Mouse (Mus musculus): ENCODE results near the gene Icam5. TPM values are rescaled to one million over a fixed set of nuclear protein-coding genes. Genes with fewer than 3 reads are reported as not detected.

The Icam5 gene
- polyA plus RNA-seq, 1 experiment from 2014 or later: not detected

GRCm38 (mm10) chr9:21016331-21017176, 15.3 kb upstream of the Icam5 start:
- Histone ChIP-seq H3K4me2 (replicated peaks; ENCODE audit: low read depth, low read length) (peak overlapping the region; percentile 59), H3K9me3 (ENCODE audit: control insufficient read depth, low read depth, low read length) (no peaks in the 10 kb centered on the region), H3K4me1 (ENCODE audit: control insufficient read depth, insufficient read depth, low read length) (peaks cover 14% of the 10 kb centered on the region), H3K4me3 (ENCODE audit: low read depth, low read length) (peak overlapping the region; percentile 40), H3K27ac (ENCODE audit: low read length) (no peak overlapping the region), H3K9ac (replicated peaks; ENCODE audit: low read depth, low read length) (no peak overlapping the region), H3K27me3 (ENCODE audit: control insufficient read depth, insufficient read depth, low read length) (peaks cover 15% of the 10 kb centered on the region; the same call in 1 of the 2 replicates), H3K36me3 (ENCODE audit: control insufficient read depth, insufficient read depth, low read length) (no peaks in the 10 kb centered on the region)
- ATAC-seq (ENCODE audit: insufficient number of reproducible peaks, insufficient read depth, low FRiP score, low read depth): no peak
- 4% methylated on average over 17 of the region's 17 CpGs for WGBS

DNA sequence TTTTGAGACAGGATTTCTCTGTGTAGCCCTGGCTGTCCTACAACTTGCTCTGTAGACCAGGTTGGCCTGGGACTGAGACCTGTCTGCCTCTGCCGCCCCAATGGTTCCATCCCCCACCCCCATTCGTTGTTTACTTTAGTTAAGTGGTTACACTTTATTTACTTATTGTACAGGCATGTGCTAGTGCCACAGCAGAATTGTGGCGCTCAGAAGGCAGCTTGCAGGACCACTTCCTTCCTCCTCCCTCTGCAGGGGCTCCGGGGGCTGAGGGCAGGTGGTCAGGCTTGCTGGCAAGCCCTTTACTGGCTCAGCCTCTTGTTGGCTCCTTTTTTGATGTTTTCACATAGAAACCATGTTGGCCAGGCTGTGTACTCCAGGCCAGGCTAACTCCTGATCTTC, 14.7 kb upstream of the Icam5 start:
- WGBS: 29% methylated on average over 4 of the region's 4 CpGs
- Histone ChIP-seq H3K4me1 (ENCODE audit: control insufficient read depth, insufficient read depth, low read length) (peaks cover 14% of the 10 kb centered on the region), H3K27me3 (ENCODE audit: control insufficient read depth, insufficient read depth, low read length) (peaks cover 15% of the 10 kb centered on the region; the same call in 1 of the 2 replicates), H3K4me3 (ENCODE audit: low read depth, low read length) (no peak overlapping the region; the same call in 1 of the 2 replicates), H3K9me3 (ENCODE audit: control insufficient read depth, low read depth, low read length) (no peaks in the 10 kb centered on the region), H3K9ac (replicated peaks; ENCODE audit: low read depth, low read length) (no peak overlapping the region), H3K4me2 (replicated peaks; ENCODE audit: low read depth, low read length) (peak overlapping the region; percentile 59; the same call in 1 of the 2 replicates), H3K27ac (ENCODE audit: low read length) (no peak overlapping the region), H3K36me3 (ENCODE audit: control insufficient read depth, insufficient read depth, low read length) (no peaks in the 10 kb centered on the region)
- no peak for ATAC-seq (ENCODE audit: insufficient number of reproducible peaks, insufficient read depth, low FRiP score, low read depth)

- WGBS: 66% methylated on average over 2 of the region's 2 CpGs
- H3K9me3 ChIP-seq (ENCODE audit: control insufficient read depth, low read depth, low read length): no peaks in the 10 kb centered on the region
- no peak overlapping the region for H3K27ac ChIP-seq (ENCODE audit: low read length)
- no peaks in the 10 kb centered on the region for H3K36me3 ChIP-seq (ENCODE audit: control insufficient read depth, insufficient read depth, low read length)
- ATAC-seq (ENCODE audit: insufficient number of reproducible peaks, insufficient read depth, low FRiP score, low read depth): no peak
- H3K27me3 ChIP-seq (ENCODE audit: control insufficient read depth, insufficient read depth, low read length): peaks cover 15% of the 10 kb centered on the region; the same call in 1 of the 2 replicates
- no peak overlapping the region for H3K4me2 ChIP-seq (replicated peaks; ENCODE audit: low read depth, low read length)
- H3K9ac ChIP-seq (replicated peaks; ENCODE audit: low read depth, low read length): no peak overlapping the region
- H3K4me3 ChIP-seq (ENCODE audit: low read depth, low read length): no peak overlapping the region
- H3K4me1 ChIP-seq (ENCODE audit: control insufficient read depth, insufficient read depth, low read length): peaks cover 14% of the 10 kb centered on the region
Measured at GRCm38 (mm10) chr9:21018600-21018999, 13.3 kb upstream of the Icam5 start.

DNA sequence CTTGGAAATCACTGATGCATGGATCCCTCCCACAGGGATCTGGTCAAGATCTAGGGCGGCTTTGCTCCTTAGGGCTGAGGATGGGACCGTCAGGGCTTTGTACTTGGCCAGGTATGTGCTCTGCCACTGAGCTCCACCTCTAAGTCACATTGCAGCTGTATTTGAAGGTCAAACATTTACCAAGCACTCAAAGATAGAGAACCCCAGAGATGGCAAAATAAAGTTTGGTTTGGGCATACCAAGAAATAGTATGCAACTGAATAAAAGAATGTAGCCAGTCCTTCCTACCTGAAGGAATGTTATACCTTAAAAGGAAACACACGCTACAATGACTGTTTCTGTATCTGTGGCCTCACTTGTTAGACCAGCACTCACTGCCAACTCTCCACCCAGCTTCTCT, 10.5 kb upstream of the Icam5 start:
- Histone ChIP-seq H3K27ac (ENCODE audit: low read length) (no peak overlapping the region), H3K4me1 (ENCODE audit: control insufficient read depth, insufficient read depth, low read length) (peaks cover 4% of the 10 kb centered on the region; the same call in 1 of the 2 replicates), H3K9ac (replicated peaks; ENCODE audit: low read depth, low read length) (no peak overlapping the region), H3K4me3 (ENCODE audit: low read depth, low read length) (no peak overlapping the region), H3K9me3 (ENCODE audit: control insufficient read depth, low read depth, low read length) (no peaks in the 10 kb centered on the region), H3K36me3 (ENCODE audit: control insufficient read depth, insufficient read depth, low read length) (no peaks in the 10 kb centered on the region), H3K4me2 (replicated peaks; ENCODE audit: low read depth, low read length) (no peak overlapping the region), H3K27me3 (ENCODE audit: control insufficient read depth, insufficient read depth, low read length) (peaks cover 11% of the 10 kb centered on the region; the same call in 1 of the 2 replicates)
- no peak for ATAC-seq (ENCODE audit: insufficient number of reproducible peaks, insufficient read depth, low FRiP score, low read depth)
- WGBS: 77% methylated on average over 3 of the region's 3 CpGs

DNA sequence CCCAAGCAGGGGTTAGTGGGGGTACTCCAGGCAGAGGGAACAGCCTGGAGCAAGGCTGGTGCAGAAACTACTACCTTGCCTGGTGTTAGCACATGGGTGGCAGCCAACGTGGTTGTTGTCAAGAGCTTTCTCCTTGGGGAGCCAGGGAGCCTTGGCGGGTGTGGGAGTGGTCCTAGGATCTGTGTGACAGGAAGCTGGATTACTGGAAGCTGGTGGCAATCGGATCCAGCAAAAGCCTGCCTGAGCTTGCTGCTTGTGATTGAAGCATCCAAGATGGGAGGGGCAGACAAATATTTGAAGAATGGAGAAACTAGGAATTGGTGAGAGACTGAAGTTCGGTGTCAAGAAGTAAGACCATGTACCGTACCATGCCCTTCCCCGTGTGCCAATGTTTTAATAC, 9.6 kb upstream of the Icam5 start:
- no peak overlapping the region for H3K27ac ChIP-seq (ENCODE audit: low read length)
- ATAC-seq (ENCODE audit: insufficient number of reproducible peaks, insufficient read depth, low FRiP score, low read depth): no peak
- H3K36me3 ChIP-seq (ENCODE audit: control insufficient read depth, insufficient read depth, low read length): no peaks in the 10 kb centered on the region
- WGBS: 51% methylated on average over 6 of the region's 6 CpGs
- H3K4me1 ChIP-seq (ENCODE audit: control insufficient read depth, insufficient read depth, low read length): no peaks in the 10 kb centered on the region
- H3K9ac ChIP-seq (replicated peaks; ENCODE audit: low read depth, low read length): no peak overlapping the region
- no peak overlapping the region for H3K4me3 ChIP-seq (ENCODE audit: low read depth, low read length)
- H3K27me3 ChIP-seq (ENCODE audit: control insufficient read depth, insufficient read depth, low read length): peaks cover 3% of the 10 kb centered on the region; the same call in 1 of the 2 replicates
- no peaks in the 10 kb centered on the region for H3K9me3 ChIP-seq (ENCODE audit: control insufficient read depth, low read depth, low read length)
- no peak overlapping the region for H3K4me2 ChIP-seq (replicated peaks; ENCODE audit: low read depth, low read length)

GRCm38 (mm10) chr9:21022726-21023125, 9.1 kb upstream of the Icam5 start:
- Histone ChIP-seq H3K9ac (replicated peaks; ENCODE audit: low read depth, low read length) (no peak overlapping the region), H3K27ac (ENCODE audit: low read length) (no peak overlapping the region), H3K4me2 (replicated peaks; ENCODE audit: low read depth, low read length) (no peak overlapping the region), H3K4me3 (ENCODE audit: low read depth, low read length) (no peak overlapping the region), H3K4me1 (ENCODE audit: control insufficient read depth, insufficient read depth, low read length) (no peaks in the 10 kb centered on the region), H3K36me3 (ENCODE audit: control insufficient read depth, insufficient read depth, low read length) (no peaks in the 10 kb centered on the region), H3K9me3 (ENCODE audit: control insufficient read depth, low read depth, low read length) (no peaks in the 10 kb centered on the region), H3K27me3 (ENCODE audit: control insufficient read depth, insufficient read depth, low read length) (no peaks in the 10 kb centered on the region)
- 80% methylated on average over 1 of the region's 1 CpGs for WGBS
- ATAC-seq (ENCODE audit: insufficient number of reproducible peaks, insufficient read depth, low FRiP score, low read depth): no peak

GRCm38 (mm10) chr9:21025258-21025810, 6.5 kb upstream of the Icam5 start:
- Histone ChIP-seq H3K9ac (replicated peaks; ENCODE audit: low read depth, low read length) (no peak overlapping the region), H3K36me3 (ENCODE audit: control insufficient read depth, insufficient read depth, low read length) (no peaks in the 10 kb centered on the region), H3K27ac (ENCODE audit: low read length) (peak overlapping the region; percentile 10), H3K4me2 (replicated peaks; ENCODE audit: low read depth, low read length) (peak overlapping the region; percentile 18; the same call in 1 of the 2 replicates), H3K9me3 (ENCODE audit: control insufficient read depth, low read depth, low read length) (no peaks in the 10 kb centered on the region), H3K27me3 (ENCODE audit: control insufficient read depth, insufficient read depth, low read length) (0 out of 2 replicates have a peak, but pooled peaks cover 6% of the 10 kb centered on the region), H3K4me1 (ENCODE audit: control insufficient read depth, insufficient read depth, low read length) (peaks cover 11% of the 10 kb centered on the region; the same call in 1 of the 2 replicates), H3K4me3 (ENCODE audit: low read depth, low read length) (no peak overlapping the region)
- peak; percentile 42 for ATAC-seq (ENCODE audit: insufficient number of reproducible peaks, insufficient read depth, low FRiP score, low read depth)
- WGBS: 48% methylated on average over 19 of the region's 19 CpGs

- Histone ChIP-seq H3K27ac (ENCODE audit: low read length) (no peak overlapping the region), H3K9ac (replicated peaks; ENCODE audit: low read depth, low read length) (no peak overlapping the region), H3K4me3 (ENCODE audit: low read depth, low read length) (no peak overlapping the region), H3K36me3 (ENCODE audit: control insufficient read depth, insufficient read depth, low read length) (no peaks in the 10 kb centered on the region), H3K4me2 (replicated peaks; ENCODE audit: low read depth, low read length) (no peak overlapping the region), H3K9me3 (ENCODE audit: control insufficient read depth, low read depth, low read length) (no peaks in the 10 kb centered on the region), H3K4me1 (ENCODE audit: control insufficient read depth, insufficient read depth, low read length) (peaks cover 13% of the 10 kb centered on the region), H3K27me3 (ENCODE audit: control insufficient read depth, insufficient read depth, low read length) (peaks cover 7% of the 10 kb centered on the region; the same call in 1 of the 2 replicates)
- ATAC-seq (ENCODE audit: insufficient number of reproducible peaks, insufficient read depth, low FRiP score, low read depth): no peak
- WGBS: 70% methylated on average over 12 of the region's 12 CpGs
Measured at GRCm38 (mm10) chr9:21026849-21027248, 5.0 kb upstream of the Icam5 start.
